Mouse (Mus musculus) lung, embryonic 14.5 days (tissue): Measurements from ENCODE around the gene a. TPM values are rescaled to one million over a fixed set of nuclear protein-coding genes. Genes with fewer than 3 reads are reported as not detected.
"Not testable (repeated sequence)": the region's sequence is repeated elsewhere in the genome, so short reads cannot be mapped to it uniquely, and the experiment has no call there.

ENCODE experiments used
- ATAC-seq: fragments of 200-750 bp; cut with Nextera tagmentation; 2 replicates; pipeline ENCODE4 v1.8.0; 2017; ENCODE audit warnings: mild to moderate bottlenecking, moderate TSS enrichment, moderate library complexity; ENCODE audit not compliant: insufficient read depth
- DNase-seq: peaks from one replicate; pipeline ENCODE4 v3.0.0-alpha.2; 2015
- H3K27ac ChIP-seq: fragments of 300-500 bp; sonication (generic); 2 replicates; pipeline ENCODE4 v1.5.1; 2014; ENCODE audit warnings: low read depth, mild to moderate bottlenecking, moderate library complexity
- H3K27me3 ChIP-seq: fragments of 300-500 bp; sonication (generic); 2 replicates; pipeline ENCODE4 v1.6.1; 2014; ENCODE audit warnings: low read length, control low read depth; ENCODE audit not compliant: insufficient read depth
- H3K36me3 ChIP-seq: fragments of 300-500 bp; sonication (generic); 2 replicates; pipeline ENCODE4 v1.6.1; 2014; ENCODE audit warnings: control low read depth; ENCODE audit not compliant: insufficient read depth
- H3K4me1 ChIP-seq: fragments of 300-500 bp; sonication (generic); 2 replicates; pipeline ENCODE4 v1.6.1; 2014; ENCODE audit warnings: antibody characterized with exemption, control low read depth; ENCODE audit not compliant: insufficient read depth
- H3K4me2 ChIP-seq: fragments of 300-500 bp; sonication (generic); 2 replicates; pipeline ENCODE4 v1.6.1; 2014; ENCODE audit warnings: mild to moderate bottlenecking
- H3K4me3 ChIP-seq: fragments of 300-500 bp; sonication (generic); 2 replicates; pipeline ENCODE4 v1.5.1; 2014; ENCODE audit warnings: low read depth, low read length
- H3K9ac ChIP-seq: fragments of 300-500 bp; sonication (generic); 2 replicates; pipeline ENCODE4 v1.6.1; 2014
- H3K9me3 ChIP-seq: fragments of 300-500 bp; sonication (generic); 2 replicates; pipeline ENCODE4 v1.6.1; 2016; ENCODE audit warnings: low read depth, low read length, control low read depth
- CTCF ChIP-seq: IDR thresholded peaks from 2 replicates; pipeline ENCODE4 v1.5.1; 2016; ENCODE audit warnings: antibody characterized with exemption, low read depth
- WGBS: fragments of 180-500 bp; shearing (Covaris S2); extraction: QIAGEN DNeasy Blood & Tissue Kit; methylation state at CpG from one replicate; pipeline ENCODE4 v1.1.7; 2014; 5-methylcytosine and 5-hydroxymethylcytosine counted together
- polyA plus RNA-seq: library from polyadenylated mRNA; unstranded; fragments of >200 nt; fragmentation: Nextera tagmentation; extraction: Ambion mirVana; gene quantifications from 2 replicates; pipeline ENCODE4 v1.2.1, GENCODE M21; 2014

a gene
- polyA plus RNA-seq, 1 experiment from 2014 or later = not detected

GRCm38 (mm10) chr2:154950601-154951000, 159.4 kb downstream of the a start:
- H3K4me1 ChIP-seq = no peaks in the 10 kb centered on the region
- no peak overlapping the region for H3K4me2 ChIP-seq
- TF ChIP-seq CTCF = no peak
- no peak overlapping the region for H3K27ac ChIP-seq
- H3K9ac ChIP-seq = no peak overlapping the region
- DNase-seq = no peak
- H3K27me3 ChIP-seq = no peaks in the 10 kb centered on the region
- H3K4me3 ChIP-seq = no peak overlapping the region
- H3K9me3 ChIP-seq = no peaks in the 10 kb centered on the region
- ATAC-seq = no peak
- 37% methylated on average over 5 of the region's 5 CpGs for WGBS
- H3K36me3 ChIP-seq = no peaks in the 10 kb centered on the region

- Histone ChIP-seq H3K27me3 (no peaks in the 10 kb centered on the region), H3K4me3 (no peak overlapping the region), H3K4me1 (no peaks in the 10 kb centered on the region), H3K27ac (no peak overlapping the region), H3K36me3 (no peaks in the 10 kb centered on the region), H3K9me3 (no peaks in the 10 kb centered on the region), H3K4me2 (no peak overlapping the region), H3K9ac (no peak overlapping the region)
- no peak for DNase-seq
- no peak for ATAC-seq
- WGBS = 81% methylated on average over 5 of the region's 5 CpGs
- no peak for TF ChIP-seq CTCF
These were observed 168.3 kb downstream of the a start for GRCm38 (mm10) chr2:154959486-154959885.

GRCm38 (mm10) chr2:154959909-154960308, 168.7 kb downstream of the a start:
- H3K27me3 ChIP-seq = no peaks in the 10 kb centered on the region
- H3K9ac ChIP-seq = no peak overlapping the region
- DNase-seq = no peak
- WGBS = 80% methylated on average over 3 of the region's 3 CpGs
- H3K4me1 ChIP-seq = no peaks in the 10 kb centered on the region
- H3K27ac ChIP-seq = no peak overlapping the region
- no peak for ATAC-seq
- no peak overlapping the region for H3K4me3 ChIP-seq
- no peak overlapping the region for H3K4me2 ChIP-seq
- no peaks in the 10 kb centered on the region for H3K36me3 ChIP-seq
- no peak for TF ChIP-seq CTCF
- H3K9me3 ChIP-seq = no peaks in the 10 kb centered on the region

GRCm38 (mm10) chr2:154963176-154963575, 172.0 kb downstream of the a start:
- Histone ChIP-seq H3K4me3 (no peak overlapping the region), H3K4me1 (no peaks in the 10 kb centered on the region), H3K27ac (no peak overlapping the region), H3K4me2 (no peak overlapping the region), H3K36me3 (no peaks in the 10 kb centered on the region), H3K27me3 (no peaks in the 10 kb centered on the region), H3K9ac (no peak overlapping the region), H3K9me3 (no peaks in the 10 kb centered on the region)
- no peak for ATAC-seq
- 68% methylated on average over 5 of the region's 5 CpGs for WGBS
- no peak for DNase-seq
- no peak for TF ChIP-seq CTCF

GRCm38 (mm10) chr2:154969740-154970397, 178.7 kb downstream of the a start:
- WGBS = 58% methylated on average over 14 of the region's 14 CpGs
- not testable (repeated sequence) for H3K9me3 ChIP-seq, H3K4me1 ChIP-seq, H3K4me3 ChIP-seq, H3K4me2 ChIP-seq, ATAC-seq, H3K27me3 ChIP-seq, H3K27ac ChIP-seq, H3K36me3 ChIP-seq, H3K9ac ChIP-seq
- DNase-seq = peak; percentile 36

GRCm38 (mm10) chr2:154971919-154972692, 180.9 kb downstream of the a start:
- DNase-seq (peak; percentile 95), ATAC-seq (peak; percentile 98)
- Histone ChIP-seq H3K9me3 (no peaks in the 10 kb centered on the region), H3K4me3 (no peak overlapping the region), H3K36me3 (no peaks in the 10 kb centered on the region), H3K4me1 (peaks cover 6% of the 10 kb centered on the region), H3K27me3 (no peaks in the 10 kb centered on the region), H3K27ac (peak overlapping the region; percentile 73; the same call in 1 of the 2 replicates), H3K9ac (no peak overlapping the region), H3K4me2 (peak overlapping the region; percentile 54)
- TF ChIP-seq CTCF = no peak
- 11% methylated on average over 18 of the region's 18 CpGs for WGBS

GRCm38 (mm10) chr2:154972981-154973380, 181.8 kb downstream of the a start:
- peak overlapping the region; percentile 73; the same call in 1 of the 2 replicates for H3K27ac ChIP-seq
- H3K27me3 ChIP-seq = no peaks in the 10 kb centered on the region
- no peaks in the 10 kb centered on the region for H3K9me3 ChIP-seq
- H3K9ac ChIP-seq = no peak overlapping the region
- WGBS = 34% methylated on average over 5 of the region's 5 CpGs
- no peak overlapping the region for H3K4me3 ChIP-seq
- H3K4me1 ChIP-seq = peaks cover 6% of the 10 kb centered on the region
- no peak for TF ChIP-seq CTCF
- no peaks in the 10 kb centered on the region for H3K36me3 ChIP-seq
- peak; percentile 59 for DNase-seq
- no peak for ATAC-seq
- no peak overlapping the region for H3K4me2 ChIP-seq
